Mouse (Mus musculus): ENCODE measurements around the gene Agt. TPM values are rescaled to one million over a fixed set of nuclear protein-coding genes. Genes with fewer than 3 reads are reported as not detected.
A peak's percentile ranks its signal among the peaks of the same experiment; 100 is the strongest.

Agt gene
- polyA plus RNA-seq, 1 experiment from 2014 or later: 44.5 TPM

GRCm38 (mm10) chr8:124604066-124604465 is 34.6 kb upstream of the Agt start:
- peak; percentile 37 for DNase-seq (ENCODE audit: low spot score)
- Histone ChIP-seq H3K27me3 (ENCODE audit: control insufficient read depth, insufficient read depth, low read length) (no peaks in the 10 kb centered on the region), H3K36me3 (ENCODE audit: control insufficient read depth, insufficient read depth, low read length) (no peaks in the 10 kb centered on the region), H3K4me1 (replicated peaks; ENCODE audit: control insufficient read depth, insufficient read depth) (no peaks in the 10 kb centered on the region), H3K9me3 (ENCODE audit: control insufficient read depth, low read length) (no peaks in the 10 kb centered on the region), H3K4me3 (ENCODE audit: low read depth, low read length) (no peak overlapping the region), H3K27ac (replicated peaks) (no peak overlapping the region), H3K4me2 (replicated peaks; ENCODE audit: low read depth) (no peak overlapping the region), H3K9ac (ENCODE audit: low read length) (no peak overlapping the region)
- TF ChIP-seq EP300 (optimal IDR thresholded peaks at IDR 0.05): no peak
- peak; percentile 55 for TF ChIP-seq CTCF (IDR thresholded peaks at IDR 0.05; ENCODE audit: low read depth)
- 67% methylated on average over 5 of the region's 5 CpGs for WGBS
- no peak for ATAC-seq (ENCODE audit: low FRiP score, low TSS enrichment)

- WGBS: 75% methylated on average over 4 of the region's 4 CpGs
Observed at GRCm38 (mm10) chr8:124589393-124589792, 19.9 kb upstream of the Agt start.

GRCm38 (mm10) chr8:124586556-124586955 is 17.1 kb upstream of the Agt start:
- Histone ChIP-seq H3K27me3 (ENCODE audit: control insufficient read depth, insufficient read depth, low read length) (no peaks in the 10 kb centered on the region), H3K9ac (ENCODE audit: low read length) (no peak overlapping the region), H3K4me2 (replicated peaks; ENCODE audit: low read depth) (no peak overlapping the region), H3K4me3 (ENCODE audit: low read depth, low read length) (no peak overlapping the region), H3K4me1 (replicated peaks; ENCODE audit: control insufficient read depth, insufficient read depth) (0 out of 2 replicates have a peak, but pooled peaks cover 2% of the 10 kb centered on the region), H3K36me3 (ENCODE audit: control insufficient read depth, insufficient read depth, low read length) (no peaks in the 10 kb centered on the region), H3K27ac (replicated peaks) (no peak overlapping the region), H3K9me3 (ENCODE audit: control insufficient read depth, low read length) (no peaks in the 10 kb centered on the region)
- TF ChIP-seq CTCF (IDR thresholded peaks at IDR 0.05; ENCODE audit: low read depth) (no peak), EP300 (optimal IDR thresholded peaks at IDR 0.05) (no peak)
- no peak for DNase-seq (ENCODE audit: low spot score)
- no peak for ATAC-seq (ENCODE audit: low FRiP score, low TSS enrichment)
- 94% methylated on average over 2 of the region's 2 CpGs for WGBS

More at GRCm38 (mm10) chr8:124589393-124589792, 19.9 kb upstream of the Agt start:
- H3K4me3 ChIP-seq (ENCODE audit: low read depth, low read length): no peak overlapping the region
- H3K4me2 ChIP-seq (replicated peaks; ENCODE audit: low read depth): no peak overlapping the region
- H3K27ac ChIP-seq (replicated peaks): no peak overlapping the region
- DNase-seq (ENCODE audit: low spot score): no peak
- no peak for ATAC-seq (ENCODE audit: low FRiP score, low TSS enrichment)
- H3K9ac ChIP-seq (ENCODE audit: low read length): no peak overlapping the region
- no peak for TF ChIP-seq CTCF (IDR thresholded peaks at IDR 0.05; ENCODE audit: low read depth)
- no peak for TF ChIP-seq EP300 (optimal IDR thresholded peaks at IDR 0.05)
- H3K36me3 ChIP-seq (ENCODE audit: control insufficient read depth, insufficient read depth, low read length): no peaks in the 10 kb centered on the region
- 0 out of 2 replicates have a peak, but pooled peaks cover 2% of the 10 kb centered on the region for H3K4me1 ChIP-seq (replicated peaks; ENCODE audit: control insufficient read depth, insufficient read depth)
- H3K27me3 ChIP-seq (ENCODE audit: control insufficient read depth, insufficient read depth, low read length): no peaks in the 10 kb centered on the region
- no peaks in the 10 kb centered on the region for H3K9me3 ChIP-seq (ENCODE audit: control insufficient read depth, low read length)

- TF ChIP-seq EP300 (optimal IDR thresholded peaks at IDR 0.05) (no peak), CTCF (IDR thresholded peaks at IDR 0.05; ENCODE audit: low read depth) (no peak)
- no peaks in the 10 kb centered on the region for H3K27me3 ChIP-seq (ENCODE audit: control insufficient read depth, insufficient read depth, low read length)
- DNase-seq (ENCODE audit: low spot score) (peak; percentile 36), ATAC-seq (ENCODE audit: low FRiP score, low TSS enrichment) (peak; percentile 85)
- no peak overlapping the region; the same call in 1 of the 2 replicates for H3K27ac ChIP-seq (replicated peaks)
- no peaks in the 10 kb centered on the region for H3K9me3 ChIP-seq (ENCODE audit: control insufficient read depth, low read length)
- no peaks in the 10 kb centered on the region for H3K36me3 ChIP-seq (ENCODE audit: control insufficient read depth, insufficient read depth, low read length)
- 0 out of 2 replicates have a peak, but pooled peaks cover 2% of the 10 kb centered on the region for H3K4me1 ChIP-seq (replicated peaks; ENCODE audit: control insufficient read depth, insufficient read depth)
- no peak overlapping the region for H3K4me3 ChIP-seq (ENCODE audit: low read depth, low read length)
- no peak overlapping the region for H3K4me2 ChIP-seq (replicated peaks; ENCODE audit: low read depth)
- 22% methylated on average over 3 of the region's 3 CpGs for WGBS
- no peak overlapping the region for H3K9ac ChIP-seq (ENCODE audit: low read length)
Observed at GRCm38 (mm10) chr8:124585718-124586425, 16.4 kb upstream of the Agt start.

GRCm38 (mm10) chr8:124576751-124577150 is 7.2 kb upstream of the Agt start:
- Histone ChIP-seq H3K4me1 (replicated peaks; ENCODE audit: control insufficient read depth, insufficient read depth) (no peaks in the 10 kb centered on the region), H3K27me3 (ENCODE audit: control insufficient read depth, insufficient read depth, low read length) (no peaks in the 10 kb centered on the region), H3K36me3 (ENCODE audit: control insufficient read depth, insufficient read depth, low read length) (no peaks in the 10 kb centered on the region), H3K9me3 (ENCODE audit: control insufficient read depth, low read length) (no peaks in the 10 kb centered on the region), H3K9ac (ENCODE audit: low read length) (no peak overlapping the region), H3K4me2 (replicated peaks; ENCODE audit: low read depth) (no peak overlapping the region), H3K4me3 (ENCODE audit: low read depth, low read length) (no peak overlapping the region), H3K27ac (replicated peaks) (0 out of 2 replicates have a peak overlapping the region, but pooled peaks have one; percentile 9)
- TF ChIP-seq CTCF (IDR thresholded peaks at IDR 0.05; ENCODE audit: low read depth) (no peak; the same call in 1 of the 2 replicates), EP300 (optimal IDR thresholded peaks at IDR 0.05) (no peak)
- DNase-seq (ENCODE audit: low spot score): peak; percentile 80
- ATAC-seq (ENCODE audit: low FRiP score, low TSS enrichment): peak; percentile 96
- 63% methylated on average over 1 of the region's 1 CpGs for WGBS

GRCm38 (mm10) chr8:124575811-124576210 is 6.3 kb upstream of the Agt start, which contains the start of gene Capn9:
TSS of gene Capn9 (plus strand) at chr8:124576111.
- H3K4me1 ChIP-seq (replicated peaks; ENCODE audit: control insufficient read depth, insufficient read depth): no peaks in the 10 kb centered on the region
- no peak for ATAC-seq (ENCODE audit: low FRiP score, low TSS enrichment)
- DNase-seq (ENCODE audit: low spot score): peak; percentile 32
- no peak for TF ChIP-seq EP300 (optimal IDR thresholded peaks at IDR 0.05)
- TF ChIP-seq CTCF (IDR thresholded peaks at IDR 0.05; ENCODE audit: low read depth): no peak
- H3K27ac ChIP-seq (replicated peaks): 0 out of 2 replicates have a peak within 1 kb of the TSS, but pooled peaks have one; percentile 9
- H3K4me2 ChIP-seq (replicated peaks; ENCODE audit: low read depth): no peak within 1 kb of the TSS
- H3K9me3 ChIP-seq (ENCODE audit: control insufficient read depth, low read length): no peaks in the 10 kb centered on the region
- H3K36me3 ChIP-seq (ENCODE audit: control insufficient read depth, insufficient read depth, low read length): no peaks in the 10 kb centered on the region
- no peaks in the 10 kb centered on the region for H3K27me3 ChIP-seq (ENCODE audit: control insufficient read depth, insufficient read depth, low read length)
- 68% methylated on average over 8 of the region's 8 CpGs for WGBS
- no peak within 1 kb of the TSS for H3K4me3 ChIP-seq (ENCODE audit: low read depth, low read length)
- H3K9ac ChIP-seq (ENCODE audit: low read length): no peak within 1 kb of the TSS; the same call in 1 of the 2 replicates

Measured in stomach, postnatal 0 days (tissue).